Mouse (Mus musculus) olfactory bulb, adult 2 months (tissue): ENCODE measurements at regions not wholly inside any gene's neighbourhood (a gene's known extent, or its start where the extent isn't known, plus 50 kb on each side); places are given as distances from the start of the nearest gene placed in this dataset.

Source experiments
- CTCF ChIP-seq: fragments of 200-500 bp; IDR thresholded peaks from 2 replicates; pipeline ENCODE4 v1.5.1; 2012; ENCODE audit warnings: low read depth, mild to moderate bottlenecking, low read length, moderate library complexity; ENCODE audit not compliant: insufficient read depth
- POLR2A ChIP-seq: fragments of 200-500 bp; IDR thresholded peaks from 2 replicates; pipeline ENCODE4 v1.6.1; 2012; ENCODE audit warnings: mild to moderate bottlenecking, low read depth, low read length, moderate library complexity; ENCODE audit not compliant: insufficient read depth

DNA sequence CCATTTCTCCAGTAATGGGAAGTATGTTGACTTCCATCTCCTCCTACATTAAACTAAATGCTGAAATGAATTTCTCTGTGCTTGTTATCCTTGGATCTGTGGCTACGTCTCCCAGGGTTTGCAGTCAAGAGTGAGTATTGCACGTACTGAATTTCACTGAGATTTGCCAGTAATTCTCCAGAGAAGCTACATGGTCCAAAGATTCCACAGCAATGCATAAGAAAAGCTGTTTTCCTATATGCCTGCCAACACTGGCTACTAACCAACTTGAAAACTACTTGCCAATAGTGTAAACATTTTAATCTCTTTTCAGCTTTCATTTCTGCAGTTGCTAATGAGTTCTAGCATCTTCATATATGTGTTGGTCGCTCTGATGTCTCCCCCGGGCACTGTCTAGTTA, 164.4 kb downstream of the Cysltr2 start:
- TF ChIP-seq POLR2A (no peak), CTCF (no peak)
